Mouse (Mus musculus) G1E (cell line): ENCODE measurements around the gene Chpf.

Experiments used
- CTCF ChIP-seq: IDR thresholded peaks from 2 replicates; pipeline ENCODE4 v1.5.1; 2012; ENCODE audit warnings: low read depth, low read length, inconsistent platforms, mixed read lengths
- TAL1 ChIP-seq: conservative IDR thresholded peaks from 2 replicates; pipeline ENCODE4 v1.6.1; 2012; ENCODE audit warnings: low read depth, low read length, inconsistent platforms, mixed read lengths

GRCm38 (mm10) chr1:75450314-75451005 lies 28.6 kb downstream of the Chpf start, which contains the start of gene Asic4:
- TF ChIP-seq CTCF (no peak), TAL1 (peak; percentile 98)
